Mouse (Mus musculus) cerebellum, adult 11 months (tissue): ENCODE measurements around the gene Sgpp2.
A peak's percentile ranks its signal among the peaks of the same experiment; 100 is the strongest.

ENCODE experiments used
- DNase-seq: peaks from one replicate; pipeline ENCODE4 v3.0.0; 2022

The Sgpp2 gene

DNA sequence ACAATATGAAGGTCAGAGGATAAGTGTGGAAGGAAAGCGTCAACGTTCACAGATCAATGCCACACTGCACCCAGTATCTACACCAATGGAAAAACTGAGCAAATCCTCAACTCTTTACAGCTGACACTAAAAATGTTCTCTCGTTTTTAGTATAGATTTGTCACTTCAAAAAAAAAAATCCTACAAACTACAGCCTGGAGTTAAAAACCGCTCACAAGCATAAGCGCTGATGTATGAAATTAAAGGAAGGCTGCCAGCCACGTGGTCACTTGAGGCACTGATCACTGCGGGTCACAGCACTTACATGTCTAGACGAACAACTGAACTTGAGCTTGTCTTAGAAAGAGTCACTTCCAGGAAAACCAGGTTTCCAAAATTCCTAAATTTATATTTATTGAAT is 143.7 kb downstream of the Sgpp2 start:
- DNase-seq = no peak

DNA sequence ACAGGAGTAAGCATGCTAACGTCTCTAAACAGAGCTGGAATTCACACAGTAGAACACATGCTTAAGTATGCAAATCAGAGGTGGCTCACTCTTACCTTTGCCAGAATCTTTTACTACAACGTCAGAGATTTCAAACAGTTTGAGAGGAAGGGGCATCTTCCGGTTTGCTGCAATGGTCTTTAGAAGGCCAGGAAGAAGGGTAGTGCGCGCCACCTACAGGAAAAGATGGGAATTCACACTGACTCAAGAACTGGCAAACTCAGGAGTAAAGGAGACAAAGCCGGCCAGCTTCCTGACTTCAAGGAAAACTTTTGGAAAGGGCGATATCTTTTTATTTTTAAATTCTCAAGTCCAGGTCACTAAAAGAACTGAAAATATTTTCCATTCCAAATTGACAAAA is 144.5 kb downstream of the Sgpp2 start:
- peak; percentile 22 for DNase-seq
